Mouse (Mus musculus) ES-Bruce4 (cell line): ENCODE data around the gene Eif2d. TPM values are rescaled to one million over a fixed set of nuclear protein-coding genes. Genes with fewer than 3 reads are reported as not detected.

Experiments
- H3K27ac ChIP-seq: 2 replicates; pipeline ENCODE4 v1.5.1; 2012; ENCODE audit warnings: low read length, inconsistent platforms; ENCODE audit not compliant: insufficient read depth
- H3K27me3 ChIP-seq: 2 replicates; pipeline ENCODE4 v1.6.1; 2012; ENCODE audit warnings: mild to moderate bottlenecking, low read length, inconsistent platforms; ENCODE audit not compliant: control insufficient read depth, poor library complexity, insufficient read depth, severe bottlenecking
- H3K36me3 ChIP-seq: 2 replicates; pipeline ENCODE4 v1.6.1; 2012; ENCODE audit warnings: inconsistent platforms, mild to moderate bottlenecking, low read length, moderate library complexity; ENCODE audit not compliant: control insufficient read depth, poor library complexity, insufficient read depth, severe bottlenecking
- H3K4me1 ChIP-seq: one replicate; pipeline ENCODE4 v1.8.1; 2011; ENCODE audit warnings: low read length; ENCODE audit not compliant: control insufficient read depth, insufficient read depth
- H3K4me3 ChIP-seq: 2 replicates; pipeline ENCODE4 v1.5.1; 2011; ENCODE audit warnings: low read depth, mild to moderate bottlenecking, low read length
- H3K9ac ChIP-seq: 2 replicates; pipeline ENCODE4 v1.6.1; 2012; ENCODE audit warnings: low read depth, mild to moderate bottlenecking, inconsistent platforms; ENCODE audit not compliant: poor library complexity, severe bottlenecking
- H3K9me3 ChIP-seq: replicated peaks from 2 replicates; pipeline ENCODE4 v1.6.1; 2012; ENCODE audit warnings: mild to moderate bottlenecking, low read length, inconsistent platforms; ENCODE audit not compliant: control insufficient read depth, poor library complexity, insufficient read depth, severe bottlenecking
- CTCF ChIP-seq: IDR thresholded peaks from one replicate; pipeline ENCODE4 v1.8.1; 2011; ENCODE audit warnings: low read depth, low read length
- EP300 ChIP-seq: IDR thresholded peaks from 2 replicates; pipeline ENCODE4 v1.6.1; 2011; ENCODE audit warnings: low read depth, low read length; ENCODE audit not compliant: insufficient read depth
- POLR2A ChIP-seq: IDR thresholded peaks from one replicate; pipeline ENCODE4 v1.8.1; 2011; ENCODE audit warnings: low read length; ENCODE audit not compliant: insufficient read depth
- polyA plus RNA-seq: library from polyadenylated mRNA; stranded (reverse); fragments of >200 nt; gene quantifications from 2 replicates; pipeline ENCODE4 v1.2.4, GENCODE M21; 2011; ENCODE audit warnings: low read depth; ENCODE audit not compliant: missing spikeins, insufficient read depth, insufficient read length

The Eif2d gene
- polyA plus RNA-seq, 1 experiment, result 99.1 TPM

- Histone ChIP-seq H3K9ac (no peak overlapping the region), H3K36me3 (peaks cover 45% of the 10 kb centered on the region), H3K9me3 (peaks cover 32% of the 10 kb centered on the region), H3K4me3 (no peak overlapping the region), H3K27me3 (no peaks in the 10 kb centered on the region), H3K27ac (no peak overlapping the region), H3K4me1 (no peaks in the 10 kb centered on the region)
- TF ChIP-seq POLR2A (no peak), EP300 (no peak)
Measured at GRCm38 (mm10) chr1:131125987-131126744, 26.8 kb upstream of the Eif2d start.

GRCm38 (mm10) chr1:131134231-131134630 lies 18.8 kb upstream of the Eif2d start:
- Histone ChIP-seq H3K27ac (no peak overlapping the region), H3K27me3 (no peaks in the 10 kb centered on the region), H3K36me3 (peaks cover 62% of the 10 kb centered on the region), H3K9ac (no peak overlapping the region), H3K9me3 (peaks cover 33% of the 10 kb centered on the region), H3K4me3 (no peak overlapping the region), H3K4me1 (peaks cover 2% of the 10 kb centered on the region)
- TF ChIP-seq CTCF (no peak), POLR2A (no peak), EP300 (no peak)

DNA sequence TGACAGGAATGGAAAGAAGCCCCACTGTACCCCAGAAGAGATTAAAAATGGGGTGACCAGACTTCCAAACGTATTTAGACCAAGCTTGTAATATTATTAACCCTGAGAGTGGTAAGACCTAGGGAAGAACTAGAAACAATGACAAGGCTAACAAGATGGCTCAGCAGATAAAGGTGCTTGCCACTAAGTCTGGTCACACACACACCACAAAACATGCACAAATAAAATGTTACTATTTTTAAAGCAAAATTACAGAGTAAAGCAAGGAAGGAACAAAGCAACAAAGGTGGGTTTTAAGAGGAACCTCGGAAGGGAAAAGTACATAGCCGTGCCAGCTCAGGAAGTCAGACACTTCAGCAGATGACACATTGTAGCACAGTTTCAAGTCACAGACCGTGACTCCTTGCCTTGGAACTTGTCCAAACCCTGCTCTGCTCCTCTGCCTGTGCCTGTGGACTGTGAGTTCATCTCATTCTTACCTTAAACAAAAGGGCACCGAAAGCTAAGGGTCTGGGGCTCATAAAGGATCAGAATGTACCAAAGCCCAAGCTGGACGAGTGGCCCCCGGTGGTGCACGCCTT lies 17.9 kb upstream of the Eif2d start:
- no peak for TF ChIP-seq EP300
- Histone ChIP-seq H3K4me1 (peaks cover 2% of the 10 kb centered on the region), H3K27ac (no peak overlapping the region), H3K27me3 (no peaks in the 10 kb centered on the region), H3K4me3 (no peak overlapping the region), H3K9me3 (peaks cover 25% of the 10 kb centered on the region), H3K9ac (no peak overlapping the region), H3K36me3 (peaks cover 54% of the 10 kb centered on the region)

- Histone ChIP-seq H3K9ac (peak overlapping the region; percentile 91), H3K4me3 (peak overlapping the region; percentile 21; the same call in 1 of the 2 replicates)
Measured at GRCm38 (mm10) chr1:131135960-131136629, 16.9 kb upstream of the Eif2d start.

GRCm38 (mm10) chr1:131137111-131137510 lies 15.9 kb upstream of the Eif2d start:
- no peak for TF ChIP-seq CTCF
- no peak for TF ChIP-seq EP300
- H3K9me3 ChIP-seq, result peaks cover 8% of the 10 kb centered on the region
- H3K27ac ChIP-seq, result peak overlapping the region; percentile 42; the same call in 1 of the 2 replicates
- peak overlapping the region; percentile 91 for H3K9ac ChIP-seq
- H3K27me3 ChIP-seq, result no peaks in the 10 kb centered on the region
- peaks cover 2% of the 10 kb centered on the region for H3K4me1 ChIP-seq
- peak overlapping the region; percentile 53 for H3K4me3 ChIP-seq
- peaks cover 39% of the 10 kb centered on the region for H3K36me3 ChIP-seq

More at GRCm38 (mm10) chr1:131135960-131136629, 16.9 kb upstream of the Eif2d start:
- peaks cover 43% of the 10 kb centered on the region for H3K36me3 ChIP-seq
- H3K4me1 ChIP-seq, result peaks cover 2% of the 10 kb centered on the region
- TF ChIP-seq EP300 (no peak), CTCF (no peak), POLR2A (no peak)
- peaks cover 15% of the 10 kb centered on the region for H3K9me3 ChIP-seq
- no peak overlapping the region for H3K27ac ChIP-seq
- no peaks in the 10 kb centered on the region for H3K27me3 ChIP-seq

DNA sequence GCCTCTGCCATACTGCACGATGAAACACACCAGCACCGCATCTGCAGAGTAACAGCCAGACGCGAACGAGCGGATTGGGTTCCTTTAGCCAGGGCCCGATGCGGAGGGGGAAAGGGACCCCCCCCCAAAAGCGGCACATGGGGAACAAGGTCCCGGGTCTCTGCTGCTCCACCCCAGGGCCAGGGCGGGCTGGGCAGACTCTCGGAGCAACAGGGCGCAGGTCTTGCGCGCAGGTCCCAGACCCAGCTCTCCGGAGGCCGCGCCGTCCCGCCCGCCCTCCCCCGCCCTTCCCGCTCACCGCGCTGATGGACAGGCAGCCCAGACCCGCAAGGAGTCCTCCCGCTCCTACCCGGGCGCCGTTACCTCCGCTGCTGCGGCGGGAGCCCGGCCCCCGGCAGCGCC lies 15.3 kb upstream of the Eif2d start:
- TF ChIP-seq EP300 (no peak), POLR2A (no peak), CTCF (no peak)
- no peak overlapping the region for H3K27ac ChIP-seq
- peak overlapping the region; percentile 91 for H3K9ac ChIP-seq
- H3K4me1 ChIP-seq, result peaks cover 2% of the 10 kb centered on the region
- peaks cover 33% of the 10 kb centered on the region for H3K36me3 ChIP-seq
- H3K4me3 ChIP-seq, result peak overlapping the region; percentile 96
- H3K27me3 ChIP-seq, result no peaks in the 10 kb centered on the region
- peaks cover 2% of the 10 kb centered on the region; the same call in 1 of the 2 replicates for H3K9me3 ChIP-seq
